Mouse (Mus musculus) megakaryocyte-erythroid progenitor cell, adult 5 weeks (primary cell): ENCODE results near the gene Gsdme. TPM values are rescaled to one million over a fixed set of nuclear protein-coding genes. Genes with fewer than 3 reads are reported as not detected.

Experiments
- polyA plus RNA-seq: library from polyadenylated mRNA; stranded (reverse); fragments of >175 nt; gene quantifications from 2 replicates; pipeline ENCODE4 v1.2.3, GENCODE M21; 2012

Gsdme gene
- 3.5 and 5.6 TPM in 2 replicates for polyA plus RNA-seq

DNA sequence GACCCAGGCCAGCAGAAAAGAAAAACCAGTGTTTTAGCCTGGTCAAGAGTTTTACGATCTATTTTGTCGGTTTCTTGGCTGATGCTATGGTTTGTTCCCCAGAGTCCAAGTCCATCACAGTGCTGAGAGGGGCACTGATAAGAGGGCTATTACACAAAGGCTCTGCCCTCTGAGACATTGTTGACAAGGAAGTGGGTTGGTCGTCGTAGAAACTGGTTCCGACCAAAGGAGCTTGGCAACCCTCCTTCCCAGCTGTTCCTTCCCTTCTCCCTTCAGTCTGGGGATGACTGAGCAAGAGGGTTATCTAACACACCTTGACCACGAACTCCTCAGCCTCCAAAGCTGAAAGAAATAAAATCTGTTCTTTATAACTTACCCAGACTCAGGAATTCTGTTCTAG lies at the start of gene Gsdme:
TSS of gene Gsdme (minus strand) at position 193 of the 400 bp plus-strand sequence.

Other genes starting within 250 kb of the Gsdme start
- gene Mpp6, start 153.6 kb downstream of the Gsdme start, polyA plus RNA-seq = 15.9 TPM in 2 replicates
- gene Osbpl3, start 192.3 kb upstream of the Gsdme start, polyA plus RNA-seq = 6.9 and 7.8 TPM in 2 replicates